Mouse (Mus musculus): ENCODE results near the gene Paqr9. TPM values are rescaled to one million over a fixed set of nuclear protein-coding genes. Genes with fewer than 3 reads are reported as not detected.

The Paqr9 gene
- 37.4 and 70.2 TPM in 2 replicates for polyA plus RNA-seq (2012; ENCODE audit: low replicate concordance)

GRCm38 (mm10) chr9:95559059-95559935 is at the start of gene Paqr9:
Paqr9 (plus strand) TSS chr9:95559657.

DNA sequence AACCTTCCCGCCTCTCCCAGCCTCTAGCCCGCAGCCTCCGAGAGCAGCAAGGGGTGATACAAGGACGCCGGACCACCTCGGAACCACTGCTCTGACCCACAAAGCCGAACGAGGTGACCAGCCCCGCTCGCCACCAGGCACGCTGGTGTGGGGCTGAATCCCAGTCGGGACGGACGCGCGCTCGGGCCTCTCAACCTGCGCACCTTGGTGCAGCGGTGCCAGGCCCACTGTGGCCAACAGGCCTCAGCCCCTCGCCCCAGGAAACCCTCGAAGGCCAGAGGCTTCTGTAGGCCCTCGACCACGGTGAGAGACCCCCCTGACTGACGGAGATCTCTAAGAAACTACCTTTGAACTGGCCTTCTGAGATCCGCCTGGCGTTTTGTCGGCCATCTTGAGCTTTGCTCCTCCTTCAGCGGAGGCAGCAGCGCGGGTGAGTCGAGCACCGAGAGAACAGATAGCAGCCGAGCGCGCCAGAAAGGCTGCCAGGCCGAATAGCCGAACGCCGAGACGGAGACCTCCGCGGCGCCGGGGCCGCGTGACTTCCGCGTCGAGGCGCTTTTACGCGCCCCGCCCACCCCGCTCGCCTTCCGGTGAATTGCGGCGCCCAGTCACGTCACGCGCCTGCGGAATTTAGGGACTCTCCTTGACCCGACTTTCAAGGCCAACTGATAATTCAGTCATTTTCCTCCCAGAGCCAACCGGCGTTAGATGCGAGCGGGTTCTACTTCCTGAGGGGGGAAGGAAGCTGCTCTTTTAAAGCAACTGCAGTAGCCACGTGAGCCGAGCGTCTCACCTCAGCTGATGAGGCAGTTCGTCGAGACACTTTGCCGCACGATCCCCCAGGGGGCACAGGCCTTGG is 47.8 kb upstream of the Paqr9 start, which contains the start of gene U2surp:
Gene U2surp, minus strand, starts transcription at position 525 of the 859 bp plus-strand sequence.

Other genes starting within 250 kb of the Paqr9 start
- 0.97 and 1.6 TPM in 2 replicates for gene Chst2, start 152.9 kb upstream of the Paqr9 start, polyA plus RNA-seq (2012; ENCODE audit: low replicate concordance)
- gene U2surp, start 47.7 kb upstream of the Paqr9 start, polyA plus RNA-seq (2012; ENCODE audit: low replicate concordance): 1.1 and 4.8 TPM in 2 replicates
- 0.28 and 0.60 TPM in 2 replicates for gene Pcolce2, start 77.9 kb downstream of the Paqr9 start, polyA plus RNA-seq (2012; ENCODE audit: low replicate concordance)
- gene Trpc1, start 190.7 kb downstream of the Paqr9 start, polyA plus RNA-seq (2012; ENCODE audit: low replicate concordance): 0.30 and 0.71 TPM in 2 replicates